ENCODE assay signal across 10 mouse cellular contexts in genomic region chr10:126169874-126170163, GRCm38 (mm10).
DNase-seq lines count a peak whose midpoint lies in the region; ATAC-seq lines count a peak whose summit lies in the region.
"Had no signal": no experiment of that assay in that cellular context is flagged by ENCODE, and none has a peak within 500 bp of the region (broad histone marks: within the 10 kb centered on the region; RNA-seq: fewer than 3 reads in every experiment).

No protein-coding gene starts in this region.

- no peaks in the 10 kb centered on the region for H3K27me3 ChIP-seq in kidney, embryonic 15.5 days
- H3K27me3 ChIP-seq in heart, embryonic 11.5 days (ENCODE audit: control insufficient read depth, insufficient read depth, low read length): no peaks in the 10 kb centered on the region
- H3K27me3 ChIP-seq: neural tube, embryonic 12.5 days had no signal

- no peaks in the 10 kb centered on the region for H3K9me3 ChIP-seq in kidney, embryonic 15.5 days (replicated peaks)
- no peaks in the 10 kb centered on the region for H3K9me3 ChIP-seq in heart, embryonic 11.5 days (replicated peaks; ENCODE audit: control insufficient read depth, low read length)
- H3K9me3 ChIP-seq: neural tube, embryonic 12.5 days had no signal

- whole genome bisulfite sequencing in kidney, embryonic 15.5 days: 70% methylated on average over 5 of the region's 5 CpGs
- WGBS in heart, embryonic 11.5 days (ENCODE audit: insufficient replicate concordance): 46% methylated on average over 5 of the region's 5 CpGs

- ATAC-seq in kidney, embryonic 15.5 days (replicated peaks; ENCODE audit: low FRiP score): no peak
- no peak for ATAC-seq in heart, embryonic 11.5 days (replicated peaks; ENCODE audit: insufficient number of reproducible peaks, low FRiP score, low TSS enrichment)

- H3K9ac ChIP-seq in kidney, embryonic 15.5 days: no peak overlapping the region
- H3K9ac ChIP-seq in heart, embryonic 11.5 days (ENCODE audit: low read depth, low read length): no peak overlapping the region
- H3K9ac ChIP-seq: neural tube, embryonic 12.5 days had no signal

- H3K36me3 ChIP-seq in kidney, embryonic 15.5 days: no peaks in the 10 kb centered on the region
- no peaks in the 10 kb centered on the region for H3K36me3 ChIP-seq in heart, embryonic 11.5 days (ENCODE audit: control insufficient read depth, insufficient read depth, low read length)
- H3K36me3 ChIP-seq: neural tube, embryonic 12.5 days had no signal

- no peaks in the 10 kb centered on the region for H3K4me1 ChIP-seq in kidney, embryonic 15.5 days
- H3K4me1 ChIP-seq in heart, embryonic 11.5 days (ENCODE audit: control insufficient read depth, insufficient read depth, low read length): no peaks in the 10 kb centered on the region
- H3K4me1 ChIP-seq: neural tube, embryonic 12.5 days had no signal

- H3K27ac ChIP-seq in kidney, embryonic 15.5 days: no peak overlapping the region
- no peak overlapping the region for H3K27ac ChIP-seq in heart, embryonic 11.5 days (ENCODE audit: low read depth, low read length)
- H3K27ac ChIP-seq: neural tube, embryonic 12.5 days had no signal

- peak; percentile 23 for DNase-seq in kidney, adult 18-20 months
- peak; percentile 28 for DNase-seq in 3T3-L1 (ENCODE audit: low read depth, low spot score)
- peak; percentile 74 for DNase-seq in ES-CJ7 (ENCODE audit: low read depth, low spot score)
- DNase-seq in gastrocnemius, adult 8-10 months (ENCODE audit: low spot score in 2 of 2): peak; percentile 6 to 26
- DNase-seq in spleen, postnatal 14 days (ENCODE audit: low spot score in 2 of 2): no peak
- no peak for DNase-seq in Muller cell, postnatal 12 days (ENCODE audit: inconsistent ontology term)
- DNase-seq: layer of hippocampus, adult 9-11 months had no signal

- no peak overlapping the region for H3K4me3 ChIP-seq in kidney, embryonic 15.5 days (replicated peaks)
- H3K4me3 ChIP-seq in heart, embryonic 11.5 days (ENCODE audit: low read depth, low read length): no peak overlapping the region
- H3K4me3 ChIP-seq: neural tube, embryonic 12.5 days had no signal

- H3K4me2 ChIP-seq in kidney, embryonic 15.5 days: no peak overlapping the region
- H3K4me2 ChIP-seq in heart, embryonic 11.5 days: no peak overlapping the region
- H3K4me2 ChIP-seq: neural tube, embryonic 12.5 days had no signal

Comparison
In these comparisons a context has a peak if more than half of its experiments do, and no peak if none do; other contexts are left out.
1. DNase-seq: peak in kidney, adult 18-20 months (single experiment), 3T3-L1 (single experiment), ES-CJ7 (single experiment) and gastrocnemius, adult 8-10 months (2 of 2); none in spleen, postnatal 14 days (0 of 2) and Muller cell, postnatal 12 days (single experiment).